Mouse (Mus musculus) kidney, adult 18-20 months (tissue): ENCODE data around the gene Rcor3.

ENCODE experiments used
- DNase-seq: peaks from one replicate; pipeline ENCODE4 v3.0.0; 2021

Rcor3 gene

GRCm38 (mm10) chr1:192068188-192068587 is 69.7 kb downstream of the Rcor3 start:
- no peak for DNase-seq

- DNase-seq, result no peak
Measured at GRCm38 (mm10) chr1:192066956-192067355, 70.9 kb downstream of the Rcor3 start.

- no peak for DNase-seq
Measured at GRCm38 (mm10) chr1:192063209-192063946, 74.5 kb downstream of the Rcor3 start.

DNA sequence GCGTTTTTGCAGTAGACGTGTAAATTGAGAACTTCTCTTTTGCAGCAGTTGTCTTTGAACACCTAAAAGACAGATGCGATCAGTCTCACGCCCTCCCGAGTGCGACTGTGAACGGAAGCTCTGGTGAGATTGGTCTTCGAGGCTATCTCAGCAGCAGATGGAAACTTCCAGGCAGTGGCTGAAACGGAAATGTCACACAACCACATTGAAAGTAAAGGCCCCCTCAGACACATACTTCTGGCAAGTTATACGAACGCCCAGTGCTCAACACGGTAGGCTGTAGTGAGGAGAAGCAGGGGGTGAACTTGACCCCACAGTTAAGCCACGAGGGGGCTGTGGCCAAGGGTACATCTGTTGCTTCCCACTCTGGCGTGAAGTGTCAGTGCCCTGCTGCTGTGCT is 75.2 kb downstream of the Rcor3 start:
- no peak for DNase-seq

DNA sequence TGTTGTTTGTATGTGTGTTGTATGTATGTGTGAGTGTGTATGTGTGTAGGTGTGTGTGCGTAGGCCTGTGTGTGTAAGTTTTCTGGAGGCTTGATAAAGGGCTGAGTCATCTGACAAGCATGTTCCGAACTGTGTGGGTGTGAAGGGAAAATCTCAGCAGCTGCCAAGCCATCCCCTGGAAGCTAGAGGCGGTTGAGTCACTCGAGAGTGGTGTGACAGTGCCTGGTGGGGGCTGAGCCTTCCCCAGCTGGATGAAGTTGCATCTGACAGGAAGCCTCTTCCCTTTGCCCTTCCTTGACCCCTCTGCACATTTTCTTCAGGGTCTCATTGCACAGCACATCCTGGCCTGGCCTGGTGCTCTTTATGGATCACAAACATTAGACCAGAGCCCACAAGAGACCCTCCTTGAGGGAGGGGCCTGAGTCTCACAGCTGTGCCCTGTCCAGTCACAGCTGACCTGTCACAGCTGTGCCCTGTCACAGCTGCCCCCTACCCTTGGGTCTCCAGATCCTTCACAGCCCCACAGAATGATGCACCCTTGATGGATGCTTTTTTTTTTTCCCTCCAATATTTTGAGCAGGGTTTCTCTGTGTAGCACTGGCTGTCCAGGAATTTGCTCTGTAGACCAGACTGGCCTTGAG is 76.1 kb downstream of the Rcor3 start:
- no peak for DNase-seq

DNA sequence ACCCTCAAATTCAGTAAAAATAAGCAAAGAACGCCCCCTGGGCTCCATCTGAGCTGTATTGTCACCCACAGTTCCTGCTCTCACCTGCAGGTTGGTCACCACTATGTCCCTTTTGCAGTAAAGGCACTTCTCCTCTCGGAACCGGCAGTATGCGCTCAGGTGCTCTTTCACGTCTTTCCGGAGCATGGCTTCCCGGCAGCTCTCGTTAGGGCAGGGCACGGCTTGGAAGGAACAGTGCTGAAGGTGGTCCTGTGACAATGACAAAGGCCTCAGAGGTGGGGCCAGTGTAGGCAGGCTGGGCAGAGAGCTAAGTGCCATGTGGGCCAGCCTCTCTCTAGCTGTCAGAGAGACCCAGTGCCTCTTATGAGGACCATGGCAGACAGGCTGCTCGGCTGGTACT is 79.0 kb downstream of the Rcor3 start:
- no peak for DNase-seq

- DNase-seq, result no peak
Measured at GRCm38 (mm10) chr1:192053726-192054125, 84.1 kb downstream of the Rcor3 start.

GRCm38 (mm10) chr1:192052986-192053385 is 84.9 kb downstream of the Rcor3 start:
- no peak for DNase-seq

- DNase-seq, result no peak
Measured at GRCm38 (mm10) chr1:192052461-192052860, 85.4 kb downstream of the Rcor3 start.
